Mouse (Mus musculus) hindbrain, embryonic 14.5 days (tissue): ENCODE results near the gene Ttll5. TPM values are rescaled to one million over a fixed set of nuclear protein-coding genes. Genes with fewer than 3 reads are reported as not detected.

Source experiments
- ATAC-seq: fragments of 200-750 bp; cut with Nextera tagmentation; 2 replicates; pipeline ENCODE4 v1.8.0; 2017; ENCODE audit warnings: moderate number of reproducible peaks, mild to moderate bottlenecking, moderate TSS enrichment, moderate library complexity; ENCODE audit not compliant: low FRiP score
- DNase-seq: peaks from one replicate; pipeline ENCODE4 v3.0.0-alpha.2; 2015; ENCODE audit warnings: low spot score
- H3K27ac ChIP-seq: fragments of 300-500 bp; sonication (generic); 2 replicates; pipeline ENCODE4 v1.5.1; 2014; ENCODE audit warnings: mild to moderate bottlenecking, moderate library complexity
- H3K27me3 ChIP-seq: fragments of 300-500 bp; sonication (generic); 2 replicates; pipeline ENCODE4 v1.6.1; 2014; ENCODE audit warnings: mild to moderate bottlenecking, low read length, mixed read lengths; ENCODE audit not compliant: control insufficient read depth, insufficient read depth
- H3K36me3 ChIP-seq: fragments of 300-500 bp; sonication (generic); replicated peaks from 2 replicates; pipeline ENCODE4 v1.6.1; 2014; ENCODE audit not compliant: control insufficient read depth, insufficient read depth
- H3K4me1 ChIP-seq: fragments of 300-500 bp; sonication (generic); replicated peaks from 2 replicates; pipeline ENCODE4 v1.6.1; 2014; ENCODE audit warnings: antibody characterized with exemption, low read length, mixed read lengths; ENCODE audit not compliant: control insufficient read depth, insufficient read depth
- H3K4me2 ChIP-seq: fragments of 300-500 bp; sonication (generic); replicated peaks from 2 replicates; pipeline ENCODE4 v1.6.1; 2014; ENCODE audit warnings: mild to moderate bottlenecking, moderate library complexity
- H3K4me3 ChIP-seq: fragments of 300-500 bp; sonication (generic); replicated peaks from 2 replicates; pipeline ENCODE4 v1.5.1; 2014; ENCODE audit warnings: mild to moderate bottlenecking, low read length
- H3K9ac ChIP-seq: fragments of 300-500 bp; sonication (generic); 2 replicates; pipeline ENCODE4 v1.6.1; 2014
- H3K9me3 ChIP-seq: fragments of 300-500 bp; sonication (generic); 2 replicates; pipeline ENCODE4 v1.6.1; 2016; ENCODE audit warnings: low read length; ENCODE audit not compliant: control insufficient read depth
- WGBS: fragments of 180-500 bp; shearing (Covaris S2); extraction: QIAGEN DNeasy Blood & Tissue Kit; methylation state at CpG from one replicate; pipeline ENCODE4 v1.1.7; 2014; 5-methylcytosine and 5-hydroxymethylcytosine counted together
- polyA plus RNA-seq: library from polyadenylated mRNA; unstranded; fragments of >200 nt; fragmentation: Nextera tagmentation; extraction: Ambion mirVana; gene quantifications from 2 replicates; pipeline ENCODE4 v1.2.1, GENCODE M21; 2014

The Ttll5 gene
- polyA plus RNA-seq, 1 experiment from 2014 or later = 14.4 TPM

- WGBS = 87% methylated on average over 8 of the region's 8 CpGs
Measured at GRCm38 (mm10) chr12:86086550-86086949, 262.1 kb downstream of the Ttll5 start.

GRCm38 (mm10) chr12:86088042-86088441, 263.6 kb downstream of the Ttll5 start:
- peaks cover 30% of the 10 kb centered on the region for H3K36me3 ChIP-seq
- H3K9ac ChIP-seq = no peak overlapping the region
- no peak overlapping the region for H3K4me3 ChIP-seq
- WGBS = 67% methylated on average over 7 of the region's 7 CpGs
- H3K4me2 ChIP-seq = no peak overlapping the region
- H3K9me3 ChIP-seq = no peaks in the 10 kb centered on the region
- H3K27ac ChIP-seq = no peak overlapping the region
- peaks cover 4% of the 10 kb centered on the region for H3K4me1 ChIP-seq
- ATAC-seq (no peak), DNase-seq (no peak)
- no peaks in the 10 kb centered on the region for H3K27me3 ChIP-seq

More at GRCm38 (mm10) chr12:86086550-86086949, 262.1 kb downstream of the Ttll5 start:
- Histone ChIP-seq H3K9ac (no peak overlapping the region), H3K4me3 (no peak overlapping the region), H3K27ac (no peak overlapping the region), H3K9me3 (no peaks in the 10 kb centered on the region), H3K4me1 (peaks cover 7% of the 10 kb centered on the region; the same call in 1 of the 2 replicates), H3K4me2 (no peak overlapping the region), H3K36me3 (peaks cover 26% of the 10 kb centered on the region; the same call in 1 of the 2 replicates), H3K27me3 (no peaks in the 10 kb centered on the region)
- DNase-seq (no peak), ATAC-seq (no peak)

- DNase-seq = no peak
- Histone ChIP-seq H3K4me2 (no peak overlapping the region), H3K9me3 (no peaks in the 10 kb centered on the region), H3K4me3 (no peak overlapping the region), H3K9ac (no peak overlapping the region), H3K36me3 (peaks cover 34% of the 10 kb centered on the region), H3K27ac (no peak overlapping the region), H3K27me3 (no peaks in the 10 kb centered on the region), H3K4me1 (no peaks in the 10 kb centered on the region; the same call in 1 of the 2 replicates)
- 64% methylated on average over 4 of the region's 4 CpGs for WGBS
- ATAC-seq = no peak
Measured at GRCm38 (mm10) chr12:86090764-86091163, 266.3 kb downstream of the Ttll5 start.

- Histone ChIP-seq H3K4me1 (no peaks in the 10 kb centered on the region; the same call in 1 of the 2 replicates), H3K36me3 (peaks cover 27% of the 10 kb centered on the region), H3K4me3 (no peak overlapping the region), H3K27me3 (no peaks in the 10 kb centered on the region), H3K9me3 (no peaks in the 10 kb centered on the region), H3K9ac (no peak overlapping the region), H3K27ac (no peak overlapping the region), H3K4me2 (no peak overlapping the region)
- 46% methylated on average over 18 of the region's 18 CpGs for WGBS
- ATAC-seq (no peak), DNase-seq (no peak)
Measured at GRCm38 (mm10) chr12:86091601-86092132, 267.2 kb downstream of the Ttll5 start.

GRCm38 (mm10) chr12:86094075-86094474, 269.6 kb downstream of the Ttll5 start:
- Histone ChIP-seq H3K27me3 (no peaks in the 10 kb centered on the region), H3K4me3 (no peak overlapping the region), H3K4me2 (no peak overlapping the region), H3K36me3 (peaks cover 20% of the 10 kb centered on the region), H3K9me3 (no peaks in the 10 kb centered on the region), H3K4me1 (no peaks in the 10 kb centered on the region; the same call in 1 of the 2 replicates), H3K27ac (no peak overlapping the region), H3K9ac (no peak overlapping the region)
- ATAC-seq (no peak), DNase-seq (no peak)
- WGBS = 98% methylated on average over 4 of the region's 4 CpGs

- H3K27ac ChIP-seq = no peak overlapping the region
- DNase-seq = no peak
- no peak overlapping the region for H3K9ac ChIP-seq
- H3K4me2 ChIP-seq = no peak overlapping the region
- WGBS = 97% methylated on average over 4 of the region's 4 CpGs
- H3K4me1 ChIP-seq = no peaks in the 10 kb centered on the region; the same call in 1 of the 2 replicates
- H3K9me3 ChIP-seq = no peaks in the 10 kb centered on the region
- no peak overlapping the region for H3K4me3 ChIP-seq
- no peak for ATAC-seq
- H3K27me3 ChIP-seq = no peaks in the 10 kb centered on the region
- peaks cover 16% of the 10 kb centered on the region; the same call in 1 of the 2 replicates for H3K36me3 ChIP-seq
Measured at GRCm38 (mm10) chr12:86095806-86096205, 271.3 kb downstream of the Ttll5 start.

- no peak for ATAC-seq
- no peaks in the 10 kb centered on the region for H3K27me3 ChIP-seq
- H3K4me3 ChIP-seq = no peak overlapping the region
- 0 out of 2 replicates have a peak, but pooled peaks cover 2% of the 10 kb centered on the region for H3K4me1 ChIP-seq
- no peaks in the 10 kb centered on the region for H3K9me3 ChIP-seq
- 73% methylated on average over 11 of the region's 11 CpGs for WGBS
- no peak overlapping the region for H3K4me2 ChIP-seq
- no peak overlapping the region for H3K9ac ChIP-seq
- DNase-seq = no peak
- H3K36me3 ChIP-seq = 0 out of 2 replicates have a peak, but pooled peaks cover 11% of the 10 kb centered on the region
- H3K27ac ChIP-seq = no peak overlapping the region
Measured at GRCm38 (mm10) chr12:86097781-86098180, 273.3 kb downstream of the Ttll5 start.

GRCm38 (mm10) chr12:86100711-86101110, 276.3 kb downstream of the Ttll5 start:
- no peaks in the 10 kb centered on the region for H3K27me3 ChIP-seq
- H3K9ac ChIP-seq = no peak overlapping the region
- ATAC-seq = no peak
- no peak for DNase-seq
- H3K4me2 ChIP-seq = no peak overlapping the region
- no peaks in the 10 kb centered on the region for H3K9me3 ChIP-seq
- 0 out of 2 replicates have a peak, but pooled peaks cover 8% of the 10 kb centered on the region for H3K36me3 ChIP-seq
- WGBS = 92% methylated on average over 3 of the region's 3 CpGs
- peaks cover 13% of the 10 kb centered on the region for H3K4me1 ChIP-seq
- no peak overlapping the region for H3K4me3 ChIP-seq
- H3K27ac ChIP-seq = no peak overlapping the region

- Histone ChIP-seq H3K4me2 (no peak overlapping the region), H3K4me1 (peaks cover 13% of the 10 kb centered on the region), H3K27ac (no peak overlapping the region), H3K9me3 (no peaks in the 10 kb centered on the region), H3K27me3 (no peaks in the 10 kb centered on the region), H3K4me3 (no peak overlapping the region), H3K36me3 (0 out of 2 replicates have a peak, but pooled peaks cover 8% of the 10 kb centered on the region), H3K9ac (no peak overlapping the region)
- DNase-seq = no peak
- no peak for ATAC-seq
- WGBS = 73% methylated on average over 8 of the region's 8 CpGs
Measured at GRCm38 (mm10) chr12:86102686-86103085, 278.2 kb downstream of the Ttll5 start.
